Mouse (Mus musculus) T-cell, adult 2 months (primary cell): ENCODE data around the gene C1qbp.

Experiments
- DNase-seq: peaks from one replicate; pipeline ENCODE4 v3.0.0; 2022; ENCODE audit warnings: low spot score

C1qbp gene

DNA sequence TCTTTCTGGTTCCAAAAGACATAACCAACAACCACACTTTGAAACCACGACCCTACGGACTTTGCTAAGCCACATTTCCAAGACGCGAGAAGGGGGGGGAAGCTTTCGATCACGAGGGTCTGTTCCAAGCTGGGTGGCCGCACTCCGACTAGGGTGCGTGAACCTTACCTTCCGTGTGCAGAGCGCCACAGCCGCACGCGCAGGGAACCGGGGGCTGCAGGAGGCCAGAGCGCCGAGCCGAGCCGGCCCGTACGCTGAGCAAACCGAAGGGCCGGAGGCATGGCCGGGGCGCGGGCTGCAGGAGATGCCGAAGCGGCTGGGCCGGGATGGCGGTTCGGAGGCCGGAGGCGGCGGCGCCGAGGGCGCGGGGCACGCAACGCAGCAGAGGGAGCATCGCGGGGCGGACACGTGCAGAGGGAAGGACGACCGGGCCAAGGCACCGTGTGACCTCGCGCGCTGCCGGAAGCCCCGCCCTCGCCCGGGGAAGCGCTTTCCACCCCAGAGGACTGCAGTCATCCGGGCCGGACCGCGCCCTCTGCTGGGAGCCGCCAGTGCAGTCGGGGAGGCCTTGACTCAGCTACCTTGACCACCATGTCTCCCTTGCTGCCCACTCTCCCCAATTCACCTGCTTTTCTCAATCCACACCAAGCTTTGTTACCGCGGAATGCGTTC is at the start of gene C1qbp:
C1qbp (minus strand) TSS at position 470 of the 672 bp plus-strand sequence.
- peak; percentile 90 for DNase-seq

GRCm38 (mm10) chr11:71032070-71032469 is 49.2 kb upstream of the C1qbp start:
- no peak for DNase-seq

GRCm38 (mm10) chr11:71029403-71030118 is 46.7 kb upstream of the C1qbp start:
- DNase-seq, result no peak

- DNase-seq, result no peak
Measured at GRCm38 (mm10) chr11:71028280-71028679, 45.5 kb upstream of the C1qbp start.

DNA sequence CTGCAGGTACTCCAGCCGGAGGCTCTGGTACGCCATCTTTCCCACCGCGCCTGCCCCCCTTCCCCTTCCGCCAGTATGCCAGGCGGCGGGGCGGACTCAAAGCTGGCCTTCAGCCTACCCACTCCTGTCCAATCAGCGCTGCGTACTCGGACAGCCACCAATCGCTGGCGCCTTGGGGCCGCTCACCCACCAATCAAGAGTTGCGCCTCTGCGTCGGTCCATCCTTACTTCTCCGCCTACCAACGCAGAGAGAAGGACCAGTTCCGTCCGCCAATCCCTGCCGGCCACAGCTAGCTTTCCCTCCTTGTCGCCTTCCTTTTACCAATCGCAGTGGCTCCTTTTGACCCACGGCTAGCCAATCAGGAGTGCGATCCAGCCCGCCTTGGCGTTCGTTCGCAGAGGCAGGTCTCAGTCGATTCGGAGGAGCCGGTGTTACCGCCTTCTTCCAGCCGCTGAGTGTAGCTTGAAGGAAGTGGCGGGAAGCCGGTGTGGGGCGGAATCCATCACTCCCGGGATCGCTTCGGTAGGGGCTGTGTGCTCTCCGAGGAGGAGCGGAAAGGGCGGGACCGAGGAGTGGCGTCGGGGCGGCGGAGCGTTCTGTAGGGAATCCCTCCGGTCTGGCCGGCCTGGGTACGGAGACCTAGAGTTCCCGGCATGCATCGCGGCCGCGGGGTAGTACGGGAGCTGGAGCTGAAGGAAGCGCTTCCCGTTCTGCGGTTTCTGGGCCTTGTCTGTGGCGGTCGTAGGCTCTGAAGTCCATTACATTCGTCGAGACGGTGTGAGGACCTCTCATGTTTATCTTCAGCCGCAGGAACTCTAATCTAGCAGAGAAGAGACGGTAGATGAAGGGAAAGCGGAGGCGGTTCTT is 36.6 kb upstream of the C1qbp start, which contains the start of the genes Mis12 and Derl2:
Mis12 (plus strand) TSS at position 411 of the 868 bp plus-strand sequence.
Derl2 (minus strand) TSS at position 641 of the 868 bp plus-strand sequence.
- DNase-seq, result peak; percentile 99

DNA sequence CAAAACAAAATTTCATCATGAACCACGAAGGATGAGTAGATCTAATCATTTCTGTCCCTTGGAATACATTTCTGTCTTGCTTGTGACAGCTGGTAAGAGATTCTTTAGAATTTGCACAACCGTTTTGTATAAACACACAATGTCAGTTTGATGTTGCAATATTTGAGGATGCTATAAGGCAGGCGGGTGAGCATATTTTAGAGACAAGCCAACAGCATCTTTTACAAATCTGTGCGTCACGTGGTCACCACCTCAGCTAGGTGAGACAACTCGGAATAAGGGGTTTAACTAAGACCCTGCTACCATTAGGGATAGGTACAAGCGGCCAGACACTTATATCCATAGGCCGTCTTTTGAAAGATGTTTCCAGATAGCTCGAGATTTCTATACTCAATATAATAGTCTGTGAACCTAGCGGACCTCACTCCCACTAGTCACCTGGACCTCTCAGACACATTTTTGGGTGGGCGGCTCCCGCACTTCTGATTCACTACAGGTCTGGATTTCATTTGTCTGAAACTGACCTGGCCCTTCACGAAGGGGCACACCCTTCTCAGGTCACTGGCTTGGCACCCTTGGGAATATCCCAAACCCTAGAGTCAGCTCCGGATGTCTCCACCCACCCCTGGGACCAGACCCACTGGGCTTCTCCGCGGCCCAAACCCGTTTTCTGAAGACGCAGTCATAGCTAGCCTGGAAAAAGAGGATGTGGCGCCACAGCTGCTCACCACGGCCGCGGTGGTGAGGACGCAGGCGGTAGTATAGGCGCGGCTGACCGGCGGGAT is 35.8 kb upstream of the C1qbp start:
- DNase-seq, result no peak

- DNase-seq, result no peak
Measured at GRCm38 (mm10) chr11:71017051-71017450, 34.2 kb upstream of the C1qbp start.

- no peak for DNase-seq
Measured at GRCm38 (mm10) chr11:71012743-71013142, 29.9 kb upstream of the C1qbp start.

DNA sequence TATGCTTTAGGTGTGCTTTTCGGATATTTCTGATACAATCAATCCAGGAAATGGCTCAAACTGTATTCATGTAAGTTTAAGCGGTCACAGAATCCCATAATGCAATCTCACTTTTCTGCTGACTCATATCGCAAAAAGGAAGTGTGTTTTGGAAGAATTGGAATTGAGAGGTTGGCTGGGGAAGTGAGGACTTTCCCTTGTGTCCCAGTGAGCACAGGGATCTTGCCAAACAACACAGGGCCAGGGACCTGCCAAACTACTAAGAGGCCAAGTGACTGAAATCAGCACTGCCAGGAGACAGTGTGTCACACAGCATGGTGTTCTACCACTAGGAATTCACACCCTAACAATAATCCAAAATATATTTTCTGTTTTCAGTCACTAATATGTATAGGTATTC is 25.5 kb upstream of the C1qbp start:
- no peak for DNase-seq

DNA sequence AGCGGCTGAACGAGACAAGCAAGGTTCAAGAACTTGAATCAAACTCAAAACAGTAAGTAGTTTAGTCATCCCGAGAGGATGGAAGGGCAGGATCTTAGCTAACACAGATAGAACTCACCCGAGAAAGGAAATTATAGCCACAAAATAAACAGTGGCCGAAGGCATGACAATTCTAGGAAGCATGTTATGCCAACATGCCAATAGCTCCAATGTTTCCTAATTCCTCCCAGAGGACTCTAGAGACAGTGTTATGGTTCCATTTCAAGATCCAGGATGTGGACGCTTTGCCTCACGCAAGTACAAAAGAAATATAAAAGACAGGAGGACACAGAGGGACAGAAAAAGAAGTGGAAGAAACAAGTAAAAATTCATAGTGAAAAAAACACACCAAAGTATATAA is 25.0 kb upstream of the C1qbp start:
- no peak for DNase-seq

- DNase-seq, result no peak
Measured at GRCm38 (mm10) chr11:71007026-71007425, 24.2 kb upstream of the C1qbp start.

GRCm38 (mm10) chr11:71005046-71005445 is 22.2 kb upstream of the C1qbp start:
- DNase-seq, result no peak

- peak; percentile 95 for DNase-seq
Measured at GRCm38 (mm10) chr11:71004316-71004773, 21.5 kb upstream of the C1qbp start, which contains the start of gene Dhx33. TSS of gene Dhx33 (minus strand) at chr11:71004437.

GRCm38 (mm10) chr11:71003611-71004315 is 20.9 kb upstream of the C1qbp start:
- DNase-seq, result no peak

DNA sequence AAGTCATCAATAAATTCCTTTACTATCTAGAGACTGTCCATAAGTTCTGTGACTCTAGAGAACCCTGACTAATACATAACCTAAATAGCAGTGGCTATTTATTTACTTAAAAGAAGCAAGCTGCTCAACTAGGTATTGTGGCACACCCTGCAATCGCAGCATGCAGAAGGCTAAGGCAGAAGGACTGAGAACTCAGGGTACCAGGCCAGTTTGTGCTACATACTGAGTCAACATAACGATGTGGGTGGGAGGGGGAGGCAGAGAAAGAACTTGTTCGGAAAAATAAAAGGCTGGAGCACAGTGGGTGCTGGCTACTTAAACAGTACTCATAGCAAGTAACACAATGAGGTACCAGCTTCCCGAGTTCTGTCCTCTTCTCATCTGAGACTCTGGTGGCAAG is 18.3 kb upstream of the C1qbp start:
- no peak for DNase-seq

DNA sequence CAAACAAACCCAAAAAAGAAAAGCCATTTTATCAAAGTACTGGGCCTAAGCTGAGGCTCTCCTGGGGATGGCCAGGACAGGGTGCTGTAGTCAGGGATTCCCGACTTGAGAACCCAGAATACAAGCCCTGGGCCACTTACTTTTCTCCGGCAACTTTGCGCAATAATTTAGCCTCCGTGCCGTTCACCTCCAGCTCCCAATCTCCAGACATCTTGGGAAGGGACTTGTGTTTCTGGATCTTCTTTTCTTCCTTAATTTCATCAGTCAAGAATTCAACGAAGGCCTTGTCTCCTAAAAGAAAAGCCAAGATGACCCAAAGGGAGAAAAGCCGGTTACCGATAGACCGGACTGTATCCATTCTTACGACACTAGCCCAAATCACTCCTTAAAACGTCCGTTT is 796 bp downstream of the C1qbp start:
- no peak for DNase-seq

- no peak for DNase-seq
Measured at GRCm38 (mm10) chr11:70980751-70981510, 1.9 kb downstream of the C1qbp start.

- DNase-seq, result no peak
Measured at GRCm38 (mm10) chr11:70980232-70980631, 2.6 kb downstream of the C1qbp start.

GRCm38 (mm10) chr11:70977293-70977692 is 5.5 kb downstream of the C1qbp start:
- DNase-seq, result no peak

DNA sequence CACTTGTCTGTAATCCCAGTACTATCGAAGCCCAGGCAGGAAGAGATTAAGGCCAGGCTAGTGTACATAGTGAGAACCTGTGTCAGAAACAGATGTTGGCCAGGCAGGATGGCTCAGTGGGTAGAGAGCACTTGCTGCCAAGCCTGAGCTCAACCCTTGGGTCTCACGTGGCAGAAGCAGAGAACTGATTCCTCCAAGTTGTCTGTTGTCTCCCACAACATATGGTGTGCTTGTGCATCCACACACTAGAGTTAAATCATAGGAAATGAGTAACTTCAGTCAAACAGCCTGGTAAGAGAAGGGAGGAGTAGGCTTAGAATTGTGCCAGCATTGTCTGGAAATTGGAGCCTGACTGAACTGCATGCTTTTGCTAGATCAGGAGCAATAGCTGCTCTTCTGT is 7.6 kb downstream of the C1qbp start:
- DNase-seq, result no peak
